Mouse (Mus musculus) frontal cortex, postnatal 36 days (tissue): ENCODE results near the gene Cped1.

ENCODE experiments used
- DNase-seq, 2 experiments: peaks; one replicate each; pipeline ENCODE4 v3.0.0; 2022; ENCODE audit warnings: low spot score in 2 of 2

Gene Cped1

GRCm38 (mm10) chr6:21985732-21986540 is at the start of gene Cped1:
Gene Cped1 (plus strand): TSS chr6:21985916.
- DNase-seq: peak in 1 of 2 experiments; percentile 18

DNA sequence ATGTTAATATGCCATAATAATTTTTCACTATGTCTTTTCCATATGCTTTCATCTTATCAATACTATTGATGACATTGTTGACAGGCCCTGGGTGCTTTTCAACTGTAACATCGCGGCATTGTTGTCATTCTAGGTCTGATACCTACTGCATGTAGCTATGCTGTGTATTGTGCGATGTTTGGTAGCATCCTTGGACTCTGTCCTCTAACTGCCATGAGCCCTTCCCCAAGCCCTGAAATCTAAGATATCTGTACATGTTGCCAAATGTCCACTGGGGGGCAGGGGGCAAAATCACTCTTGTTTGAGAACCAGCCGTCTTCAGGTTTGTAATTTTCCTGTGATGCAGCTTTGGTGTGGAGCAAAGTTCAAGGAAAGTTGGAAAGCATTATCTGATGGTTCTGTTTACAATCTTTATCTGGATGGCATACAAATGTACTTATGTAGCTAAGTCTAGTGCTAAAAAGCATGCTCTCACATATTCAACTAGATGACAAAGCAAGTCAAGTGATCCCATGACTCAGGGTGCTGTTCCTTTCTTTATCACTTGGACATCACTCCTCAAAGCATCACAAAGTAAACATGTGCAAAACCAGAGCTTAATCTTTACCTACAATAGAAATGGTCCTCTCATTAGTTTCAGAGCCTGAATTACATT is 47.6 kb upstream of the Cped1 start:
- DNase-seq: no peak

DNA sequence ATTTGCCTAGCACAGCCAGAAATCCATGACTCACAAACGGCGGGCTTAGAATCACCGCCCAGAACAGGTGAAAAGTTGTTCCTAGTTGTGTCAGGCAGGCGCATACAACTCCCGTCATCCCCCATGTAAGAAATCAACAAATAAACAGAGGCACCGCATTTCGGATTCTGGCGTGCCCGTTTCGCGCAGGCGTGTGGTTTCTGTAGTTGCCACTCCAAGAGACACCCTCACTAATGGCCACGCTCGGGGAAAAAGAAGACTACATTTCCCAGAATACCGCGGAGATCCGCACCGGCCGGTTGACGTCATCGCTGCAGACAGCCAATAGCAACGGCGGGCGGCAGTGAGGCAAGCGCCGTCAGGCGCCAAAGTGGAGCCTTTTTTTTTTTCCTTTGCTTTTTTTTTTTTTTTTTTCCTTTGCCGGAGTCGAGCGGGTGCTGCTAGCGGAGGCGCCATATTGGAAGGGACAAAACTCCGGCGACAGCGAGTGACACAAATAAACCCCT is 36.4 kb upstream of the Cped1 start, which contains the start of gene Ing3:
Gene Ing3 (plus strand): TSS at position 346 of the 506 bp plus-strand sequence.
- peak; percentile 99 for DNase-seq

GRCm38 (mm10) chr6:21949771-21950448 is 35.8 kb upstream of the Cped1 start:
- peak; percentile 95 to 99 for DNase-seq

DNA sequence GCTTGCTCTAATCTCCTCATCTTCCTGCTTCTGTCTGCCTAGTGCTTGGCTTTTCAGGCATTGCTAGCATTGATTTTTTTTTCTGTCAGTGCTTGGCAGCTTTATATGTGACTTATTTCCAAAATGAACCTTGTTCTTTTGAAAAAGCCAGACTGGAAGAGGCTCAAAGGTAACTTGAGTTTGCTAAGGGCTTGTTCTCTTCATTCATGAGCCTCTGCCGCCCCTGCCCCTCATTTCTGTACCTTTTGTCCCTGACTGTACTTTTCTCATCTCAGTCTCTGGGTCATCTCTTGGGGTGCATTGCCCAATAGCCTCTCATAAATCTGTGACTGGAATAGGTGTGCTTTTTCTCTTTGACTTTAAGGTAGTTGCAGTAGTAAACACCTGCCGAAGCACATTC is 35.0 kb upstream of the Cped1 start:
- no peak for DNase-seq

DNA sequence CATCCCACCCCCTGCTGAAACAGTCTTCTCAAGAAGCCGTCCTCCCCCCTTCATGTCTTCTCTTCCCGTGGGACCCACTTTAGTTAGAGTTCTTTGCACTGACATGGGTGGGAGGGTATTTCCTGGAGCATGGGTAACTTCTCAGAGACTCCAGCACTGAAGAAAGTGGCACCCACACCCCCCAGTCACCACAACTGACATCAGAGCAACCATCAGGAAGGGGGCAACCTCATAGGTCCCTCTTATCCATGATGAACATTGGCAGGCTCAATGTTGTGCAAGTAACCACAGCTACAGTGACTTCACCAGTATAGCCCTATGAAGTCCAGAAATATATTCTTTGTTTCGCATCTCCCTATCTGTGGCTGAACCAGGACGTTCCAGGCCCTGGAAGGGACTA is 30.2 kb upstream of the Cped1 start:
- no peak for DNase-seq

GRCm38 (mm10) chr6:21958922-21959321 is 26.8 kb upstream of the Cped1 start:
- DNase-seq: no peak

GRCm38 (mm10) chr6:21959909-21960308 is 25.8 kb upstream of the Cped1 start:
- no peak for DNase-seq

DNA sequence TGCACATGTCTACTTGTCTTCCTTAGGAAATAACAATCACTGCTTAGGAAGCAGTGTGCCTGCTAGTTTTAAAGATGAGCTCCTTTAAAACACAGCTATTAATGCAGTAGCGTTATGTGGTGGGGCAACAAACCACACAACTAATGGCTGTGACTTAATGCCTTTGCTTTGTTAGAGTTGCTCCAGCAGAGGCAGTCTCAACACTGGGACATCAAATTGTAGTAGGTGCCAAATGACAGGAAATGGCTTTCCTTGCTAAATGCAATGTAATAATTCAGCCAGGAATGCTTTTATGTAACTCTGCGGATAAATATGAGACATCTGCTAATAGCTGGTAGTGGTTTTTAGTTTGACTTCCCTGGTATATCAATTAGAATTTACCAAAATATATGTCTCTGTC is 8.2 kb upstream of the Cped1 start:
- DNase-seq: no peak

GRCm38 (mm10) chr6:21981114-21981513 is 4.6 kb upstream of the Cped1 start:
- no peak for DNase-seq

DNA sequence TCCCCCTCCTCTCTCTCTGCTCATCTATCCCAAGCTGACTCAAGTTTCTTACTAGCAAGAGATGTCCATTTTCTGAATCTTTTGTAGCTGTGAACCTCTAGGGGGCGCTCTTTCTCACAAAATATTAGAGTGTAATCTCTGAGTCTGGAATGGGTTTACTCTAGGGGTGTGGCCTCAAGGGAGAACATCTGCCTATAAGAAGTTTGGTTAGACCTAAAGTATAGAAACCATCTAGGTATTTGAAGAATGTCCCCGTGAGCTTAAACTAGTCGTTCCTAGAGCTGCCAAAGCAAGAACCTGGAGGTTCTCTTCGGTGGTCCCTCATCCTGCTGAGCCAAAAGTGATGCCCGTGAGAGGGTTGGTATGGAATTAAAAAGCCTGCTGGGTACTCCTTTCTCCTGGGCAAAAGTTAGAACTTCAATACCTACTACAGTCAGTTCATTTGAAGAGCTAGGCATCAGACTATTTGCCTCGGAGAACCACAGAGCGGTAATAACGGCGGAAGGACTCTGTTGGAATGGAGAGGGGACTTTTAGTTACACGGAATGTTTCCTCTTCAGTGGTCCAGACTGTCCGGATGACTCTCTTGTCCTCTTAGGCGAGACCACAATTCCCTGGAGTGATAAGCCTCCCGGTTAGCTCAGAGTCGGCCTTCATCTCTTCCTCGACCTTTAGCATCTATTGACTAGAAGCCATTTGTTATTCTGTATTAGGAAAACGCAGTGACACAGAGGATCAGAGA is 555 bp upstream of the Cped1 start:
- peak; percentile 21 to 54 for DNase-seq

DNA sequence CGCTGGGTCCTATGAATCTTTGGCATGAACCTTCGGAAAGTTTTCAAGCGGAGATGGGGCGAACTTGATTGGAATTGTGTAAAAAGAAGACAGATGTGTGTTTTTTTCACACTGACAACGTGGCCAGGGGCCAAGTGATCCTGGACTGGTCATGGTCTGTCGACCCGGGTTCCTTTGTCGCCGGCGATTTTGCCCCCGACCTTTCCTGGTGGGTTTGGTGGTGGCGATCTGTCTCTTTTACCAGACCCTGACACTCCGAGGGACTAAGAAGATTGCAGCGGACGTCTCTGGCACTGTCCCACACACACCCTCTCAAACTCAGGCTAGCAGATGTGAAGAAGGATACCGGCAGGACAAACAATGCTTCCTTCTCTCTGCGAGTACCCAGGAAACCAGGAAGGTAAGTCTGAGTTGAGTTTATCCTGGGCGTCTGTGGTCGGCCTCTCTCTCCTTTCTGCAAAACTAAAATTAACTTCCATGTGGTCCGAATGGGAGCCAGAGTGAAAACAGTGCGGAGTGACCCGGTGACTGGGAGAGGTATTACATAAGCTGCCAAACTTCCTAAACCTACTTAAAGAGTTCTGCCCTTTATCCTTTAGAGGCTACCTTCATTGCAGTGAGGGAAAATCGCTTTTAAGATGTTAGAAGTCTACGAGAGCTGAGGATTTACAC is 1.1 kb downstream of the Cped1 start:
- DNase-seq: no peak

GRCm38 (mm10) chr6:21987554-21987953 is 1.8 kb downstream of the Cped1 start:
- no peak for DNase-seq

GRCm38 (mm10) chr6:21988296-21988695 is 2.6 kb downstream of the Cped1 start:
- no peak for DNase-seq

DNA sequence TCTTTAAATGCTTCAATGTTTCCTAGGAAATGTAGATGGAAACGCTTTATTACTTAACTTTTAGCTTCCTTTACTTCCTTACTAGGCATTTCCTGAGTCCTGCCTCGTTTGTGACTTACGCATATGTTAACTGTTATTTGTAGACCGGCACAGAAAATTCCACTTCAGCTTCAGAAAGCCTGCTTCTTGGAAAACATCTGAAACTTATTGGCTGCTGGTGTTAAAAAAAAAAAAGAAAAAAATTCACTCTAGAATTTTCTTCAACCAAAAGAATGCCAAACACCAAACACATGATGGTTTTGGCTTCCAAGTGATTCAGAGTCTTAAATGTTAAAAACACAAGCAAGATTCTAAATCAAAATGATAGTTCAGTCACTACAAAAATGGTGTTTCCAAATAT is 3.4 kb downstream of the Cped1 start:
- DNase-seq: no peak

DNA sequence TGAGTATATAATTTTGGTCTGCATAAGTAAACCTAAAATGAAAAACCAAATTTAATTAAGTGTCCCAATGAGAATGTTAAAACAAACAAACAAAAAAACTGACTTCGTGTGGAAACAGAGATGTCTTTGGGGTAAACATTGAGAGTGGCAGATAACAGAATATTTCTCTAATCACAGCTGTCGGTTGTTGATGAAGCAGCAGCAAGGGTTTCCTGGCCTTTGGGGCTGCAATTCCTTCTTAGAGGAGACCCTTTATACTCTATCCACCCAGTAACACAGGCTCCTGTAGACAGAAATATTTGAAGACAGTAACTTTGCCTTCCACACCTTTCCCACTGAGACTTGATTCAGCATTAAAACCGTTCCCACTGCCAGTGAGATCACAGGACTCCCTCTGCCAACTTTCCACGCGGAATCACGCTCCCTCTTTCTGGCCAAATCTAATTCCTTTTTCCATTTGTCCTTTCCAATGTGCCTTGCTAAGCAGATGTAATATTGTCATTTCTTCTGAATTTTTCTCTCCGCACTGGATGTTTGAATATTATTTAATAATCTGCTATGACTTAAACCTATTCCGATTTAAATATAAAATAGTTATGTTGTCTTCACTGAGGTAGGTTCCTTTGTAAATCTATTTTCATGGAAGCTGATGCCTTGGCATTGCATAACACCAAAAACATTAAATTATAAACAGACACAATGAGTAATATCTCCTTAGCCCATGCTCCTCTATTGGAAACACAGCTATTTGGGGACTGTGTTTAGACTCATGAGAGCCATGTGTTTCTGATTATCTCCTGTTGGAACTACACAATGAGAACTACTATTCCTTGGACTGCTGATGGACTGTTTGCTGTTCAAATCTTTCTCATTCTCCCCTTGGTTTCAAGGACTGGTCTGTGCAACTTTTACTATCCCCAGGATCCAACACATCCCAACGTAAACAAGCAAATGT is 4.7 kb downstream of the Cped1 start:
- DNase-seq: no peak

DNA sequence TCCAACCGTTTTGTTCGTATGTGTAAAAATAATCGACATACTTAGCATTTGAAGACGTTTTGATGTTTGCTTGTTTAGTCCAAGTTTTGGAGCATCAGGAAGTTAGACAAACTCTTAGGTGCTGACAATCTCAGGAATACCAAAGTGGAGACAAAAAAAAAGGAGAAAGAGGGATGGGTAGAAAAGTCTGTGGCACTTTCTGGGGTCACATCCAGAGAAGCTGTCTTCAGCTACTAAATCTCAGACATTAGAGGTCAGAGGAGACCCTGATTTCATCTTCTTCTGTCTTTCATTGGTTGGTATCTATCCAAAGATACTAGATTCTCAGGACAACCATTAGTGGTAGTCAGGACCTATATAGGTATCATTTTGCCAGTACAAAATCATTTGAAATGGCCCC is 5.4 kb downstream of the Cped1 start:
- no peak for DNase-seq

DNA sequence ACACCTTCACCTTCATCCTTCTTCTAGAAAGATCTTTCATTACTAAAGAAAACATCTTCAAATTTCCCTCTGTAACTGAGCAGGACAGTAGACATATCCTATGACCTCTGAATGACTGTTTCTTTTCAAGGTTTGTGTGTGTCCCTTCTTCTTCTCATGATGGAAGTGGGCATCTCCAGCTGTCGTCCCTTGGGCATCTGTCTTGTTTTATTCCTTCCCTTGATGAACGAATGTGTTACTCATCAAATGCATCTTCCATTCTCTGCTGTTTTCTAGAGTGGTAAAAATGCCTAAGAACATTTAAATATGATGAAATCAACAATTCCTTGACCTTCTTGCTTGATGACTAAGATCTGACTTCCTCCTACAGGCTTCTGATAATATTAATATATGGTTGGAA is 7.4 kb downstream of the Cped1 start:
- no peak for DNase-seq

DNA sequence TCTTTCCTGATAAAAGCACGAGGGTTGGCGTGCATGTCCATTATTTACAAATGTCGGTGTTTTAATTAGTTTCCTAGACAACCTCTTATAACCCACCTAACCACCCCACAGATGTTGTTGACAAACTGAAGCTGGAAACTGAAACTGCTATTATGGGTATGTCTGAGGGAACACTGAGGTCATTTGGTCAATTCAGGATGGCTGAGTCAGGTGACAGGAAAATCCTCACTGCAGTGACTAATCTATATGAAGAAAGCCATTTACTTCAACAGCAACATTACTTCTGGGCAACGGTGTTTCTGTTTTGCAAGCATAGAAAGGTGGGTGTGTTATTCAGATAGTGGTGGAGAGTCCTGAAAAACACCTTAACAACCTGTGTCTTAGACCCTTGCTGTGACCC is 12.4 kb downstream of the Cped1 start:
- no peak for DNase-seq

GRCm38 (mm10) chr6:21999025-21999424 is 13.3 kb downstream of the Cped1 start:
- no peak for DNase-seq
